Mouse (Mus musculus) lung, adult 2 months (tissue): ENCODE results near the gene Dnah8.

Source experiments
- CTCF ChIP-seq: fragments of 200-500 bp; IDR thresholded peaks from 2 replicates; pipeline ENCODE4 v1.5.1; 2011; ENCODE audit warnings: mild to moderate bottlenecking, low read length, control low read depth; ENCODE audit not compliant: insufficient read depth
- POLR2A ChIP-seq: fragments of 200-500 bp; IDR thresholded peaks from 2 replicates; pipeline ENCODE4 v1.6.1; 2011; ENCODE audit warnings: low read depth, mild to moderate bottlenecking, control low read depth, low read length, borderline replicate concordance; ENCODE audit errors: extremely low read depth

DNA sequence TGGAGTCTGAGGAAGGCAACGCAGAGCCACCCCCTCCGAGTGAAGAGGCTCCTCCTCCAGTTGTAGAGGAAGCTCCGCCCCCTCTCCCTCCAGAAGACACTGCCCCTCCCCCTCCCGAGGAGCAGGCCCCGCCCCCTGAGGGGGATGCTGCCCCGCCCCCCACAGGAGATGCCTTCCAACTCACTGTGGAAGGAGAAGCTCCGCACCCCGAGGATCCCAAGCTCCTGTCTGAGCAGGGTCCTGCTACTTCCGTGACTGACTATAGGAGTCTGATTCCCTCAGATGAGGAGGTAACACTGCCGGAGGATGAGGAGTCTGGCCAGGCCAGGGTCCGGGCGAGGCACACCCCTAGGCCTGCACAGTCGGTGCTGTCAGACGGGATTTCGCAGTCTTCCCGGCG lies 11.2 kb downstream of the Dnah8 start:
- TF ChIP-seq POLR2A (no peak), CTCF (no peak)
